ENCODE assay signal across 47 mouse cellular contexts in genomic region chr2:148819909-148820308, GRCm38 (mm10). TPM values are rescaled to one million over a fixed set of nuclear protein-coding genes. Genes with fewer than 3 reads are reported as not detected.
"Had no signal": no experiment of that assay in that cellular context is flagged by ENCODE, and none has a peak within 500 bp of the region (broad histone marks: within the 10 kb centered on the region; RNA-seq: fewer than 3 reads in every experiment).

Gene Cst13 (plus strand): TSS chr2:148820081.

- H3K27me3 ChIP-seq: limb, embryonic 12.5 days; limb, embryonic 13.5 days; limb, embryonic 15.5 days; liver, embryonic 12.5 days; liver, embryonic 13.5 days; liver, embryonic 15.5 days; lung, embryonic 15.5 days; megakaryocyte, embryonic 14.5 days; midbrain, embryonic 12.5 days; midbrain, embryonic 13.5 days; midbrain, embryonic 15.5 days had no signal

- H3K4me3 ChIP-seq: left cerebral cortex, adult 2 months; limb, embryonic 10.5 days; limb, embryonic 12.5 days; limb, embryonic 13.5 days; limb, embryonic 15.5 days; liver, embryonic 12.5 days; liver, embryonic 13.5 days; liver, embryonic 15.5 days; lung, embryonic 15.5 days; megakaryocyte, embryonic 14.5 days; midbrain, embryonic 10.5 days; midbrain, embryonic 12.5 days; midbrain, embryonic 13.5 days; midbrain, embryonic 15.5 days; myocyte had no signal

- H3K4me1 ChIP-seq: limb, embryonic 10.5 days; limb, embryonic 12.5 days; limb, embryonic 13.5 days; limb, embryonic 15.5 days; liver, embryonic 12.5 days; liver, embryonic 13.5 days; liver, embryonic 15.5 days; lung, embryonic 15.5 days; megakaryocyte, embryonic 14.5 days; midbrain, embryonic 10.5 days; midbrain, embryonic 12.5 days; midbrain, embryonic 13.5 days; midbrain, embryonic 15.5 days had no signal

- H3K27ac ChIP-seq: left cerebral cortex, adult 2 months; limb, embryonic 10.5 days; limb, embryonic 12.5 days; limb, embryonic 13.5 days; limb, embryonic 15.5 days; liver, embryonic 12.5 days; liver, embryonic 13.5 days; liver, embryonic 14.5 days; liver, embryonic 15.5 days; lung, embryonic 15.5 days; macrophage; midbrain, embryonic 10.5 days; midbrain, embryonic 12.5 days; midbrain, embryonic 13.5 days; midbrain, embryonic 15.5 days had no signal

- H3K36me3 ChIP-seq: limb, embryonic 10.5 days; limb, embryonic 12.5 days; limb, embryonic 13.5 days; limb, embryonic 15.5 days; liver, embryonic 12.5 days; liver, embryonic 13.5 days; liver, embryonic 15.5 days; lung, embryonic 15.5 days; midbrain, embryonic 10.5 days; midbrain, embryonic 12.5 days; midbrain, embryonic 13.5 days; midbrain, embryonic 15.5 days had no signal

- DNase-seq: left cerebral cortex, postnatal 4 days; liver; liver, embryonic 13.5 days; liver, postnatal 0 days; lung, adult 18-20 months; lung, adult 2 months; lung, embryonic 14.5 days; lung, postnatal 10 days; lung, postnatal 14 days; lung, postnatal 36 days; lung, postnatal 4 days; midbrain, embryonic 14.5 days had no signal

RNA-seq across cellular contexts. Expression of gene Cst13, which starts in this region (rescaled TPM):
- total RNA-seq: left cerebral cortex, adult 2 months; left cerebral cortex, adult 8-10 months; left cerebral cortex, postnatal 10 days; left cerebral cortex, postnatal 14 days; left cerebral cortex, postnatal 25 days; left cerebral cortex, postnatal 36 days; liver, adult 2 months; megakaryocyte progenitor cell, adult 5-6 weeks; megakaryocyte, adult 5-6 weeks; megakaryocyte-erythroid progenitor cell, adult 5-6 weeks; midbrain, postnatal 0 days; monocyte, adult 5-6 weeks had no signal
- polyA plus RNA-seq: limb, embryonic 10.5 days; limb, embryonic 11.5 days; limb, embryonic 12.5 days; limb, embryonic 13.5 days; limb, embryonic 14.5 days; limb, embryonic 15.5 days; liver, adult 2 months; liver, embryonic 11.5 days; liver, embryonic 12.5 days; liver, embryonic 13.5 days; liver, embryonic 14.5 days; liver, embryonic 15.5 days; liver, embryonic 16.5 days; liver, postnatal 0 days; lung, adult 2 months; lung, embryonic 14.5 days; lung, embryonic 15.5 days; lung, embryonic 16.5 days; lung, postnatal 0 days; macrophage; midbrain, embryonic 10.5 days; midbrain, embryonic 11.5 days; midbrain, embryonic 12.5 days; midbrain, embryonic 13.5 days; midbrain, embryonic 14.5 days; midbrain, embryonic 15.5 days; midbrain, embryonic 16.5 days; midbrain, postnatal 0 days; myocyte had no signal
